8 mouse cellular contexts compared by ENCODE assay signal in the genomic region with DNA sequence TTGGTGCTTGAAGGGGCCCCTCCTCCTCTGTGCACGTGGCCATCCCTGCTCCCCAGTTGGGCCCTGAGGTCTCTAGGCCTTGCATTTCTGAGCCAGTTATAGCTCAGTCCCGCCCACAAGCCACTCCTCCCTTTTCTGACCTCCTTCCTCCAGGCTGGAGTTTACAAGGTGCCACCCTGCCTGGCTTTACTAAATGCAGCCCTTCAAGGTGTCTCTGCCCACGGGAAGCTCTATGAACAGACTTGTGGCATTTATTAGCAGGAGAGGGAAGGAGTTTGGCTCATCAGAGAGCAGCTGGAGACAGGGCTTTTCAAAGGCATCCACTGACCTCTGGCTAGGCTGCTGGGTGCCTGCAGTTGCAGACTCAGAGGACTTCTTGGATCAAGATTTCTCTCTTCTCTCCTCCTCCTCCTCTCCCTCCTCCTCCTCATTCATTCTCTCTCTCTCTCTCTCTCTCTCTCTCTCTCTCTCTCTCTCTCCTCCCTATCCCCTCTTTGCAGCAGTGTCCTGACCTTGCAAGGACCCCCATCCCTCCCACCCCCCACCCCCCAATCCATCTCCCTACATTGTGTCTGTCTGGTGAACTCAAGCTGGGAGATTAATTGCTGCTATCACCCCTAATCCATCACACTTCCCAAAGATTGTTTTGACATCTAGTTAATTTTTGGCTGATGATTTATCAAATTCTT.
DNase-seq lines count a peak whose midpoint lies in the region; ATAC-seq and TF ChIP-seq lines count a peak whose summit lies in the region.

No protein-coding gene starts in this region.

- H3K9ac ChIP-seq in kidney, embryonic 16.5 days (replicated peaks; ENCODE audit: low read length), result 0 out of 2 replicates have a peak overlapping the region, but pooled peaks have one; percentile 8
- H3K9ac ChIP-seq in midbrain, postnatal 0 days (replicated peaks; ENCODE audit: low read length, poor library complexity, severe bottlenecking), result no peak overlapping the region

- DNase-seq in A20 (ENCODE audit: low read depth, low spot score), result peak; percentile 5
- DNase-seq in adrenal gland, postnatal 14 days, result peak; percentile 67
- DNase-seq in heart, adult 9 months (ENCODE audit: low spot score in 2 of 2), result peak; percentile 52 to 61
- DNase-seq in midbrain, postnatal 0 days (ENCODE audit: low spot score), result peak; percentile 10
- no peak for DNase-seq in spleen, adult 18-20 months
- DNase-seq in B cell, adult 2 months, result no peak

- H3K4me2 ChIP-seq in kidney, embryonic 16.5 days (replicated peaks; ENCODE audit: low read depth, low read length), result no peak overlapping the region; the same call in 1 of the 2 replicates
- no peak overlapping the region for H3K4me2 ChIP-seq in midbrain, postnatal 0 days (ENCODE audit: low read depth, low read length, poor library complexity, severe bottlenecking)

- H3K9me3 ChIP-seq in kidney, embryonic 16.5 days (ENCODE audit: low read length), result no peaks in the 10 kb centered on the region
- H3K9me3 ChIP-seq in midbrain, postnatal 0 days (ENCODE audit: low read length), result no peaks in the 10 kb centered on the region

- TF ChIP-seq CTCF in midbrain, postnatal 0 days (IDR thresholded peaks at IDR 0.05), result no peak

- 6% methylated on average over 3 of the region's 3 CpGs for WGBS in kidney, embryonic 16.5 days
- 16% methylated on average over 3 of the region's 3 CpGs for WGBS in midbrain, postnatal 0 days

- H3K27me3 ChIP-seq in kidney, embryonic 16.5 days (ENCODE audit: insufficient read depth, low read length), result peaks cover 3% of the 10 kb centered on the region; the same call in 1 of the 2 replicates
- no peaks in the 10 kb centered on the region for H3K27me3 ChIP-seq in midbrain, postnatal 0 days (ENCODE audit: insufficient read depth, low read length)

- no peaks in the 10 kb centered on the region for H3K36me3 ChIP-seq in kidney, embryonic 16.5 days (ENCODE audit: insufficient read depth, low read length)
- H3K36me3 ChIP-seq in midbrain, postnatal 0 days (ENCODE audit: insufficient read depth, low read length), result no peaks in the 10 kb centered on the region

- peak; percentile 89 for ATAC-seq in kidney, embryonic 16.5 days (ENCODE audit: low FRiP score, low TSS enrichment)
- ATAC-seq in midbrain, postnatal 0 days (ENCODE audit: low FRiP score), result no peak
- no peak for ATAC-seq in CD4-positive, CD25-positive, alpha-beta regulatory T cell, adult 4 months

- H3K27ac ChIP-seq in kidney, embryonic 16.5 days (ENCODE audit: low read length), result peak overlapping the region; percentile 89
- H3K27ac ChIP-seq in midbrain, postnatal 0 days (ENCODE audit: low read depth, low read length), result no peak overlapping the region

- peaks cover 19% of the 10 kb centered on the region for H3K4me1 ChIP-seq in kidney, embryonic 16.5 days (ENCODE audit: insufficient read depth, low read length)
- H3K4me1 ChIP-seq in midbrain, postnatal 0 days (ENCODE audit: insufficient read depth, low read length), result no peaks in the 10 kb centered on the region

- H3K4me3 ChIP-seq in kidney, embryonic 16.5 days (ENCODE audit: low read length), result no peak overlapping the region
- no peak overlapping the region for H3K4me3 ChIP-seq in midbrain, postnatal 0 days (ENCODE audit: low read depth, low read length)

Comparison
In these comparisons a context has a peak if more than half of its experiments do, and no peak if none do; other contexts are left out.
1. DNase-seq: peak in A20 (single experiment), adrenal gland, postnatal 14 days (single experiment), heart, adult 9 months (2 of 2) and midbrain, postnatal 0 days (single experiment); none in spleen, adult 18-20 months (0 of 2) and B cell, adult 2 months (0 of 2).